7 mouse cellular contexts compared by ENCODE assay signal in the genomic region with DNA sequence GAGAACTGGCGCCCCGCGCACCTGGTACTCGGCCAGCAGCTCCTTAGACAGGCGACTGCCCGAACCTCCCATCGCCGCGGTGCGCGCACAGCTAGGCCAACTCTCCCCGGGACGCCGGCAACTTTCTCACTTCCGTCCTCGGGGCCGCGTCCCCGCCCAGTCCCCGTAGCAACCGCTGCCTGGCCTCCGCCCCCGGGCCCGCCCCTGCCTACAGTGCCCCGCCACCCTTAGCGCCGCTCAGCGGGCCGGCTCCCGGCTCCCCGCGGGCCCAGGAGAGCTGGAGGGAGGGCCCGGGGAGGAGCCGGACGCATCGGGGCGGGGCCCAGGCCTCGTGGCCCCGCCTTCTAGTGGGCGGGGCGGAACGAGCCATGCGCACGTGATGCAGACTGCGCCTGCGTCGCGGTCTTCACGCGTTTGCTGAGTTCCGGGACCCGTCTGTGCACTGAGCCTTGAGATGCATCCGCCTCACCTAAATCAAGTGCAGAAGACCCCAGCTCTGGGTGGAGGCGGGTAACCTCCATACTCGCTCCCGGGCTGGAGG. TPM values are rescaled to one million over a fixed set of nuclear protein-coding genes. Genes with fewer than 3 reads are reported as not detected.
DNase-seq lines count a peak whose midpoint lies in the region; ATAC-seq and TF ChIP-seq lines count a peak whose summit lies in the region.

Cib1 (minus strand) TSS at position 325 of the 541 bp plus-strand sequence.
Gdpgp1 (plus strand) TSS at position 377 of the 541 bp plus-strand sequence.

- H3K36me3 ChIP-seq in intestine, postnatal 0 days (ENCODE audit: control insufficient read depth, insufficient read depth): peaks cover 13% of the 10 kb centered on the region
- H3K36me3 ChIP-seq in limb, embryonic 10.5 days: peaks cover 10% of the 10 kb centered on the region
- peaks cover 10% of the 10 kb centered on the region for H3K36me3 ChIP-seq in midbrain, embryonic 13.5 days

- peak; percentile 96 for ATAC-seq in intestine, postnatal 0 days
- peak; percentile 97 for ATAC-seq in midbrain, embryonic 13.5 days

- peak within 1 kb of the TSS; percentile 98 for H3K27ac ChIP-seq in intestine, postnatal 0 days (ENCODE audit: low read depth, low read length)
- H3K27ac ChIP-seq in limb, embryonic 10.5 days: peak within 1 kb of the TSS; percentile 79
- peak within 1 kb of the TSS; percentile 65; the same call in 1 of the 2 replicates for H3K27ac ChIP-seq in midbrain, embryonic 13.5 days

- no peaks in the 10 kb centered on the region for H3K27me3 ChIP-seq in intestine, postnatal 0 days (replicated peaks; ENCODE audit: control insufficient read depth, insufficient read depth, low read length)
- peaks cover 16% of the 10 kb centered on the region; the same call in 1 of the 2 replicates for H3K27me3 ChIP-seq in limb, embryonic 10.5 days (ENCODE audit: low read depth, poor library complexity, severe bottlenecking)
- H3K27me3 ChIP-seq in midbrain, embryonic 13.5 days: peaks cover 17% of the 10 kb centered on the region

- H3K4me2 ChIP-seq in intestine, postnatal 0 days (replicated peaks; ENCODE audit: low read depth): peak within 1 kb of the TSS; percentile 88
- H3K4me2 ChIP-seq in midbrain, embryonic 13.5 days (replicated peaks): peak within 1 kb of the TSS; percentile 91

- H3K9ac ChIP-seq in intestine, postnatal 0 days (ENCODE audit: low read depth, low read length): peak within 1 kb of the TSS; percentile 79
- peak within 1 kb of the TSS; percentile 68 for H3K9ac ChIP-seq in midbrain, embryonic 13.5 days (replicated peaks)

- H3K9me3 ChIP-seq in intestine, postnatal 0 days (ENCODE audit: control insufficient read depth): no peaks in the 10 kb centered on the region
- no peaks in the 10 kb centered on the region for H3K9me3 ChIP-seq in limb, embryonic 10.5 days (replicated peaks)
- H3K9me3 ChIP-seq in midbrain, embryonic 13.5 days: no peaks in the 10 kb centered on the region

- peak; percentile 95 for DNase-seq in adrenal gland, adult 8-10 months
- peak; percentile 99 for DNase-seq in embryo, embryonic 9.5 days (ENCODE audit: extremely low spot score)
- peak; percentile 56 for DNase-seq in gonadal fat pad, adult 2 months (ENCODE audit: low read depth)
- peak; percentile 97 for DNase-seq in limb, embryonic 10.5 days (ENCODE audit: low spot score)
- peak; percentile 100 for DNase-seq in spleen, adult 12 weeks (ENCODE audit: low spot score)

- peak within 1 kb of the TSS; percentile 71 for H3K4me3 ChIP-seq in intestine, postnatal 0 days (ENCODE audit: low read depth, low read length)
- peak within 1 kb of the TSS; percentile 70 for H3K4me3 ChIP-seq in limb, embryonic 10.5 days
- H3K4me3 ChIP-seq in midbrain, embryonic 13.5 days (replicated peaks): peak within 1 kb of the TSS; percentile 72

- TF ChIP-seq CTCF in intestine, postnatal 0 days (IDR thresholded peaks at IDR 0.05; ENCODE audit: low read depth): peak; percentile 18

- under 1% methylated on average over 55 of the region's 56 CpGs for WGBS in intestine, postnatal 0 days
- under 1% methylated on average over 56 of the region's 56 CpGs for WGBS in limb, embryonic 10.5 days
- WGBS in midbrain, embryonic 13.5 days: 1% methylated on average over 56 of the region's 56 CpGs

- H3K4me1 ChIP-seq in intestine, postnatal 0 days (replicated peaks; ENCODE audit: control insufficient read depth, insufficient read depth, low read length): 0 out of 2 replicates have a peak, but pooled peaks cover 4% of the 10 kb centered on the region
- H3K4me1 ChIP-seq in limb, embryonic 10.5 days: peaks cover 20% of the 10 kb centered on the region
- peaks cover 26% of the 10 kb centered on the region for H3K4me1 ChIP-seq in midbrain, embryonic 13.5 days (replicated peaks)

RNA-seq across cellular contexts. Expression of gene Cib1, which starts in this region (rescaled TPM):
- 100 to 1,000 TPM in 1 of 4 experiments, 10 to 100 TPM in 3; 64.7 to 105 (median 85.9) TPM for total RNA-seq in adrenal gland, adult 8-10 months (2022)
- 156 and 223 TPM in 2 replicates for polyA plus RNA-seq in gonadal fat pad, adult 2 months (2012; rRNA removed)
- 526 and 531 TPM in 2 replicates for polyA plus RNA-seq in intestine, postnatal 0 days (2015; fragmentation: Nextera tagmentation; extraction: Ambion mirVana)
- 68.6 and 75.3 TPM in 2 replicates for polyA plus RNA-seq in limb, embryonic 10.5 days (2016; fragmentation: Nextera tagmentation; extraction: Ambion mirVana)
- polyA plus RNA-seq in midbrain, embryonic 13.5 days (2015; fragmentation: Nextera tagmentation; extraction: Ambion mirVana): 30.1 and 38.1 TPM in 2 replicates

RNA-seq across cellular contexts. Expression of gene Gdpgp1, which starts in this region (rescaled TPM):
- total RNA-seq in adrenal gland, adult 8-10 months (2022): 1 to 10 TPM; 4.2 to 6.1 (median 5.3) TPM
- polyA plus RNA-seq in gonadal fat pad, adult 2 months (2012; rRNA removed): 2.3 and 2.4 TPM in 2 replicates
- polyA plus RNA-seq in intestine, postnatal 0 days (2015; fragmentation: Nextera tagmentation; extraction: Ambion mirVana): 6.5 and 7.4 TPM in 2 replicates
- 7.2 and 7.5 TPM in 2 replicates for polyA plus RNA-seq in limb, embryonic 10.5 days (2016; fragmentation: Nextera tagmentation; extraction: Ambion mirVana)
- 4.2 and 4.3 TPM in 2 replicates for polyA plus RNA-seq in midbrain, embryonic 13.5 days (2015; fragmentation: Nextera tagmentation; extraction: Ambion mirVana)

Comparison
In these comparisons a context has a peak if more than half of its experiments do, and no peak if none do; other contexts are left out.
1. Peak in every context shown above with its lines: DNase-seq, ATAC-seq, H3K4me3 ChIP-seq and H3K27ac ChIP-seq.